Mouse (Mus musculus) CH12.LX (cell line): ENCODE measurements around the gene Stra8. TPM values are rescaled to one million over a fixed set of nuclear protein-coding genes. Genes with fewer than 3 reads are reported as not detected.

Experiments used
- DNase-seq: peaks from one replicate; pipeline ENCODE4 v3.0.0-alpha.2; 2013; ENCODE audit errors: extremely low read depth
- H3K27ac ChIP-seq: 2 replicates; pipeline ENCODE4 v1.5.1; 2012; ENCODE audit warnings: low read depth, mild to moderate bottlenecking, control low read depth, moderate library complexity; ENCODE audit not compliant: insufficient read depth
- H3K27me3 ChIP-seq: replicated peaks from 2 replicates; pipeline ENCODE3; 2012; ENCODE audit warnings: inconsistent platforms
- H3K36me3 ChIP-seq, 2 experiments: replicated peaks in 1 of 2; 2 replicates each; pipeline versions ENCODE3 to v1.6.1; 2012; ENCODE audit warnings: inconsistent platforms in 1 of 2, low read length in 1 of 2, mild to moderate bottlenecking in 1 of 2, mixed read lengths in 1 of 2, moderate library complexity in 1 of 2; ENCODE audit not compliant: control insufficient read depth in 1 of 2, insufficient read depth in 1 of 2
- H3K4me1 ChIP-seq, 2 experiments: 2 replicates each; pipeline ENCODE4 v1.6.1; 2012; ENCODE audit warnings: inconsistent platforms in 1 of 2, moderate library complexity in 1 of 2; ENCODE audit not compliant: insufficient read depth in 2 of 2, control insufficient read depth in 1 of 2
- H3K4me2 ChIP-seq: 2 replicates; pipeline ENCODE4 v1.6.1; 2012; ENCODE audit warnings: low read depth, mild to moderate bottlenecking, control low read depth; ENCODE audit not compliant: poor library complexity, insufficient read depth, severe bottlenecking
- H3K4me3 ChIP-seq, 3 experiments: fragments of 150-350 bp in 1 of 3; sonication (generic) in 1 of 3; replicated peaks in 1 of 3; 2 replicates each; pipeline versions ENCODE3 to v1.5.1; 2011 to 2012; ENCODE audit warnings: low read depth in 2 of 3, low read length in 2 of 3, mild to moderate bottlenecking in 2 of 3, moderate library complexity in 2 of 3, control low read depth in 1 of 3, improper control_type of control experiment in 1 of 3, inconsistent platforms in 1 of 3, mixed read lengths in 1 of 3; ENCODE audit not compliant: poor library complexity in 1 of 3
- H3K79me2 ChIP-seq: replicated peaks from 2 replicates; pipeline ENCODE4 v1.6.1; 2012; ENCODE audit warnings: mild to moderate bottlenecking, moderate library complexity; ENCODE audit not compliant: control insufficient read depth, poor library complexity, insufficient read depth, severe bottlenecking; ENCODE audit errors: extremely low read depth
- H3K9ac ChIP-seq: 2 replicates; pipeline ENCODE4 v1.6.1; 2012; ENCODE audit warnings: low read depth, mild to moderate bottlenecking, control low read depth, moderate library complexity; ENCODE audit not compliant: insufficient read depth
- H3K9me3 ChIP-seq: replicated peaks from 2 replicates; pipeline ENCODE3; 2012; ENCODE audit warnings: low read length, inconsistent platforms, mixed read lengths
- CTCF ChIP-seq, 2 experiments: IDR thresholded peaks in 1 of 2; conservative IDR thresholded peaks in 1 of 2; 2 replicates each; pipeline ENCODE4 v1.5.1; 2011 to 2012; ENCODE audit warnings: low read depth in 2 of 2, low read length in 2 of 2, improper control_type of control experiment in 1 of 2, inconsistent platforms in 1 of 2, mild to moderate bottlenecking in 1 of 2, moderate library complexity in 1 of 2
- EP300 ChIP-seq: IDR thresholded peaks from 2 replicates; pipeline ENCODE4 v1.6.1; 2011; ENCODE audit warnings: low read length, improper control_type of control experiment
- GABPA ChIP-seq: IDR thresholded peaks from 2 replicates; pipeline ENCODE4 v1.6.1; 2012; ENCODE audit warnings: low read depth, low read length, improper control_type of control experiment, inconsistent platforms; ENCODE audit not compliant: insufficient replicate concordance
- IRF4 ChIP-seq: IDR thresholded peaks from 2 replicates; pipeline ENCODE4 v1.6.1; 2014; ENCODE audit warnings: low read depth, mild to moderate bottlenecking, inconsistent platforms, low read length, improper control_type of control experiment
- JUND ChIP-seq: conservative IDR thresholded peaks from 2 replicates; pipeline ENCODE4 v1.6.1; 2011; ENCODE audit warnings: low read depth, low read length, improper control_type of control experiment
- MAFK ChIP-seq: IDR thresholded peaks from 2 replicates; pipeline ENCODE4 v1.6.1; 2011; ENCODE audit warnings: low read length, improper control_type of control experiment; ENCODE audit not compliant: insufficient replicate concordance
- MXI1 ChIP-seq: IDR thresholded peaks from 2 replicates; pipeline ENCODE4 v1.6.1; 2011; ENCODE audit warnings: mild to moderate bottlenecking, low read depth, low read length, improper control_type of control experiment
- POLR2A ChIP-seq: IDR thresholded peaks from 2 replicates; pipeline ENCODE4 v1.6.1; 2011; ENCODE audit warnings: low read depth, mild to moderate bottlenecking, improper control_type of control experiment, low read length
- RAD21 ChIP-seq: IDR thresholded peaks from 2 replicates; pipeline ENCODE4 v1.6.1; 2011; ENCODE audit warnings: low read depth, mild to moderate bottlenecking, low read length, improper control_type of control experiment, moderate library complexity
- RCOR1 ChIP-seq: conservative IDR thresholded peaks from 2 replicates; pipeline ENCODE4 v1.6.1; 2012; ENCODE audit warnings: low read depth, mild to moderate bottlenecking, inconsistent platforms, low read length, improper control_type of control experiment
- SIN3A ChIP-seq: IDR thresholded peaks from 2 replicates; pipeline ENCODE4 v1.6.1; 2012; ENCODE audit warnings: low read length, improper control_type of control experiment, inconsistent platforms
- SMC3 ChIP-seq: IDR thresholded peaks from 2 replicates; pipeline ENCODE4 v1.6.1; 2011; ENCODE audit warnings: low read depth, low read length, improper control_type of control experiment
- USF1 ChIP-seq: IDR thresholded peaks from 2 replicates; pipeline ENCODE4 v1.6.1; 2014; ENCODE audit warnings: low read depth, mild to moderate bottlenecking, inconsistent platforms, low read length, improper control_type of control experiment
- USF2 ChIP-seq: conservative IDR thresholded peaks from 2 replicates; pipeline ENCODE4 v1.6.1; 2011; ENCODE audit warnings: low read depth, low read length, improper control_type of control experiment
- ZKSCAN1 ChIP-seq: IDR thresholded peaks from 2 replicates; pipeline ENCODE4 v1.6.1; 2012; ENCODE audit warnings: low read depth, inconsistent platforms, low read length, improper control_type of control experiment, borderline replicate concordance
- dilution Hi-C: fragments of 300-500 bp; cut with MboI; formaldehyde crosslinking; loops from 2 replicates; pipeline ENCODE4 v1.14.3; 2020; ENCODE audit warnings: low sequenced_read_pairs; ENCODE audit not compliant: extremely low pct_unique_long_range_greater_than_20kb, extremely low pct_ligation_motif_present
- in situ Hi-C: fragments of 300-500 bp; cut with MboI; formaldehyde crosslinking; loops from 3 replicates; pipeline ENCODE4 v1.14.3; 2019; ENCODE audit warnings: low sequenced_read_pairs, low pct_ligation_motif_present, low pct_unique_long_range_greater_than_20kb, mixed read lengths
- polyA plus RNA-seq: library from polyadenylated mRNA; unstranded; fragments of >175 nt; gene quantifications from 2 replicates; pipeline ENCODE4 v1.2.1, GENCODE M21; 2012; ENCODE audit warnings: low read depth; ENCODE audit not compliant: insufficient read length
- total RNA-seq, 2 experiments: library from RNA; depleted of rRNA; stranded (reverse); fragments of 300-350 nt in 1 of 2; fragments of >200 nt in 1 of 2; gene quantifications; 2 replicates each; pipeline ENCODE4 v1.2.3; 2012 to 2014

The Stra8 gene
- total and polyA plus RNA-seq, 3 experiments: 0.08 to 0.77 TPM; not detected in 1

GRCm38 (mm10) chr6:34889185-34889584 is 30.8 kb upstream of the Stra8 start:
- Histone ChIP-seq H3K9me3 (no peaks in the 10 kb centered on the region), H3K36me3 (peaks cover 75 to 93% of the 10 kb centered on the region in 2 experiments), H3K27me3 (no peaks in the 10 kb centered on the region), H3K79me2 (no peaks in the 10 kb centered on the region), H3K4me1 (peaks cover 0 to 4% of the 10 kb centered on the region in 2 experiments; a peak in 1 of 4 replicates), H3K4me3 (no peak overlapping the region), H3K4me2 (no peak overlapping the region), H3K27ac (no peak overlapping the region), H3K9ac (no peak overlapping the region)
- TF ChIP-seq MAFK: no peak
- no peak for TF ChIP-seq CTCF (conservative IDR thresholded peaks at IDR 0.05 in 1 of 2, IDR thresholded peaks at IDR 0.05 in 1 of 2; ENCODE audit: low read depth in 2 of 2, low read length in 2 of 2)
- no peak for TF ChIP-seq IRF4
- no peak for TF ChIP-seq GABPA
- no peak for TF ChIP-seq USF1
- no peak for TF ChIP-seq RCOR1
- TF ChIP-seq POLR2A: no peak
- no peak for TF ChIP-seq ZKSCAN1
- no peak for TF ChIP-seq SMC3
- no peak for TF ChIP-seq JUND
- TF ChIP-seq USF2: no peak
- no peak for TF ChIP-seq MXI1
- dilution Hi-C loops (no loop called here), in situ Hi-C loops (no loop called here)
- DNase-seq: no peak

- Histone ChIP-seq H3K9me3 (no peaks in the 10 kb centered on the region), H3K36me3 (peaks cover 63 to 95% of the 10 kb centered on the region in 2 experiments), H3K4me1 (peaks cover 0 to 4% of the 10 kb centered on the region in 2 experiments; a peak in 1 of 4 replicates), H3K4me2 (no peak overlapping the region), H3K4me3 (no peak overlapping the region), H3K27ac (no peak overlapping the region), H3K27me3 (no peaks in the 10 kb centered on the region), H3K79me2 (no peaks in the 10 kb centered on the region), H3K9ac (no peak overlapping the region)
- dilution Hi-C loops (no loop called here), in situ Hi-C loops (no loop called here)
- DNase-seq: no peak
- TF ChIP-seq ZKSCAN1 (no peak), EP300 (no peak), RAD21 (no peak), MXI1 (no peak), SIN3A (no peak), CTCF (conservative IDR thresholded peaks at IDR 0.05 in 1 of 2, IDR thresholded peaks at IDR 0.05 in 1 of 2; ENCODE audit: low read depth in 2 of 2, low read length in 2 of 2) (no peak)
Observed at GRCm38 (mm10) chr6:34895569-34895968, 24.4 kb upstream of the Stra8 start.

GRCm38 (mm10) chr6:34896168-34896780 is 23.7 kb upstream of the Stra8 start:
- Histone ChIP-seq H3K9me3 (no peaks in the 10 kb centered on the region), H3K79me2 (no peaks in the 10 kb centered on the region), H3K9ac (no peak overlapping the region), H3K4me3 (no peak overlapping the region), H3K27me3 (no peaks in the 10 kb centered on the region), H3K27ac (no peak overlapping the region), H3K36me3 (peaks cover 61 to 95% of the 10 kb centered on the region in 2 experiments), H3K4me1 (peaks cover 0 to 7% of the 10 kb centered on the region in 2 experiments; a peak in 2 of 4 replicates), H3K4me2 (no peak overlapping the region)
- in situ Hi-C loops: no loop called here
- TF ChIP-seq SMC3: no peak
- no peak for DNase-seq
- dilution Hi-C loops: no loop called here
